Mouse (Mus musculus): ENCODE data around the gene Gria4.

DNA sequence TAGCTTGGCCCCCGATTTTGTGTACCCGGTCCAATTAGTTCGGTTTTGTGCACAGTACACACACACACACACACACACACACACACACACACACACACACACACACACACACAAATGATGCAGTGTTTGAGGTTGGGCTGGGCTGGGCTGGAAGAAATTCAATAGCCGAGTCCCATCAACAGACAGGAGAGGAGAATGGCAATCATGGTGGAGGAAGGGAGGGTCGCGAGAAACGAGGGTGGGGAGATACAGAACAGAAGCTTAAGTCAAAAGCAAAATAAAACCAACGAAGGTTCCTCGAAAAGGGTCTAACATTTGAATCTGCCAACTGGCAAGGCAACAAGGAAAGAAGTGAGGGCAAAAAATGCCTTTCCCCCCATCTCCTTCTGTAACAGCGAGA lies 1.6 kb downstream of the Gria4 start:
- TF ChIP-seq CTCF (IDR thresholded peaks at IDR 0.05; ENCODE audit: low read depth) (no peak), EP300 (optimal IDR thresholded peaks at IDR 0.05) (no peak)

Data from stomach, postnatal 0 days (tissue).